Mouse (Mus musculus): ENCODE data around the gene H2afb3. TPM values are rescaled to one million over a fixed set of nuclear protein-coding genes. Genes with fewer than 3 reads are reported as not detected.
A peak's percentile ranks its signal among the peaks of the same experiment; 100 is the strongest.

Gene H2afb3
- total and polyA plus RNA-seq, 2 experiments from 2014 or later, result not detected

- peak; percentile 14 for DNase-seq
- H3K27ac ChIP-seq (ENCODE audit: low read depth, low read length), result no peak overlapping the region
- H3K27me3 ChIP-seq (ENCODE audit: insufficient read depth, low read length), result no peaks in the 10 kb centered on the region
- H3K4me1 ChIP-seq (ENCODE audit: insufficient read depth), result no peaks in the 10 kb centered on the region
- no peak overlapping the region for H3K4me3 ChIP-seq (ENCODE audit: low read depth, low read length)
- TF ChIP-seq CTCF (IDR thresholded peaks at IDR 0.05; ENCODE audit: low read depth), result peak; percentile 49
- WGBS, result 11% methylated on average over 1 of the region's 1 CpGs
- ATAC-seq, result no peak
- no peak overlapping the region for H3K9ac ChIP-seq
- no peaks in the 10 kb centered on the region for H3K9me3 ChIP-seq (ENCODE audit: low read length)
- H3K4me2 ChIP-seq (ENCODE audit: low read depth), result no peak overlapping the region
- H3K36me3 ChIP-seq (ENCODE audit: insufficient read depth), result no peaks in the 10 kb centered on the region
Measured at GRCm38 (mm10) chrX:120287502-120287901, 25.4 kb downstream of the H2afb3 start.

- H3K4me3 ChIP-seq (ENCODE audit: low read depth, low read length), result no peak overlapping the region
- no peaks in the 10 kb centered on the region for H3K27me3 ChIP-seq (ENCODE audit: insufficient read depth, low read length)
- no peaks in the 10 kb centered on the region for H3K9me3 ChIP-seq (ENCODE audit: low read length)
- no peak overlapping the region for H3K4me2 ChIP-seq (ENCODE audit: low read depth)
- ATAC-seq (no peak), DNase-seq (peak; percentile 48)
- no peaks in the 10 kb centered on the region for H3K36me3 ChIP-seq (ENCODE audit: insufficient read depth)
- H3K4me1 ChIP-seq (ENCODE audit: insufficient read depth), result no peaks in the 10 kb centered on the region
- no peak overlapping the region for H3K27ac ChIP-seq (ENCODE audit: low read depth, low read length)
- H3K9ac ChIP-seq, result no peak overlapping the region
- TF ChIP-seq CTCF (IDR thresholded peaks at IDR 0.05; ENCODE audit: low read depth), result peak; percentile 44
Measured at GRCm38 (mm10) chrX:120285522-120285921, 27.4 kb downstream of the H2afb3 start.

Other genes starting within 250 kb of the H2afb3 start
- 46.0 and 66.4 TPM in 2 replicates for gene Pcdh11x, start 22.8 kb downstream of the H2afb3 start, total RNA-seq (2014; rRNA removed)
- 17.9 and 31.4 TPM in 2 replicates for gene Pcdh11x, start 22.8 kb downstream of the H2afb3 start, polyA plus RNA-seq (2015; fragmentation: Nextera tagmentation; extraction: Ambion mirVana)